Mouse (Mus musculus) embryo, embryonic 11.5 days (tissue): ENCODE measurements around the gene Adcy7.

Experiments used
- DNase-seq: peaks from one replicate; pipeline ENCODE4 v3.0.0-alpha.2; 2012; ENCODE audit warnings: low read depth, low spot score

Gene Adcy7

DNA sequence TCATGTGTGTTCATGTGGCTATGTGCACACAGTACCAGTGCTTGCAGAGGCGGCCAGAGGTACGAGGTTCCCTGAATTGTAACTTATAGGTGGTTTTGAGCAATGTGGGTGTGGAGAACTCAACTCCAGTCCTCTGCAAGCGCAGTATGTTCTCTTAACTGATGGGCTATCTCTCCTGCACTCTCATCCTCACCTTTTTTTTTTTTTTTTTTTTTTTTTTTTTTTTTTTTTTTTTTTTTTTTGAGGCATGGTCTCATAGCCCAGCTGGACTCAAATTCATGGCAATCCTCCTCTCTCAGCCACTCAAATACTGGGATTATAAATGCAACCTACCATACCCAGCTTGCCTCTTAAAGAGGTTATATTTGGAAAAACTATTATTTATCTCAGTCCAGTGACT lies 58.6 kb downstream of the Adcy7 start:
- no peak for DNase-seq

- no peak for DNase-seq
These were observed 62.2 kb downstream of the Adcy7 start for GRCm38 (mm10) chr8:88334384-88334783.

DNA sequence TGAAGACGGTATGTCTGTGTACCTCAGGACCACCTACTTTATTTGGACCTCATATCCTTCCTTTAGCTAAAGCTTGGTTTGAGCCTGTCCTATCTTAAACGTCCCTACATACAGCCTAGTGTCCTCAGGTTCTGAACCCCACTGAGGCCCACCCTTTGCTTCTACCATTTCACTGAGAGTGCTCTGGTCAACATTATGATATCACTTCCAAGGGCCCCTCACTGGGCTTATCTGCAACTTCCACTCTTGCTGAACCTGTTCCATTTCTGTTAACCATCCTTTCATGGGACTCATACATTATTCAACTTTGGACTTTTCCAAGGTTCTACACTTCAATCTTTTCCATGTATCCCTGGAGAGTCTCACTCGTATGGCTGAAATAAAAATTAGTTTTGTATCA lies 62.8 kb downstream of the Adcy7 start:
- DNase-seq = no peak

DNA sequence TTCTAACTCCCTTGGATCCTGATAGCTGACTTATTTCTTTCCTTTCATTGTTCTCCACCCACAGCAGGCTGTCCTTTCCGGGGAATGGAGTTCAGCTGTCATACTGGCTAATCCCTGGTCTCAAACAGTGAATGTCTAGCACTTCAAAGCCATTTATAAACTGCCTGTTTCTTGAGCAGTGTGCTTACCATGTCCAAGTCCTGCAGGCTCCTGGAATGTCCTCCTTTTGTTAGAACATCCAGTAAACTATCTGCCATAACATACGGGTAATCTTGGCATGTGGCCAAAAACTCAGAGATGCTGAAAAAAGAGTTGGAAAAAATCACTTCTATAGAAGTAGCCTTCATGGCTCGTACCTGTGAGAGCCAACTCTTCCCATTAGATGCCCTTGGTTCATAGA lies 67.0 kb downstream of the Adcy7 start:
- DNase-seq = no peak

- no peak for DNase-seq
These were observed 67.9 kb downstream of the Adcy7 start for GRCm38 (mm10) chr8:88339887-88340695.

DNA sequence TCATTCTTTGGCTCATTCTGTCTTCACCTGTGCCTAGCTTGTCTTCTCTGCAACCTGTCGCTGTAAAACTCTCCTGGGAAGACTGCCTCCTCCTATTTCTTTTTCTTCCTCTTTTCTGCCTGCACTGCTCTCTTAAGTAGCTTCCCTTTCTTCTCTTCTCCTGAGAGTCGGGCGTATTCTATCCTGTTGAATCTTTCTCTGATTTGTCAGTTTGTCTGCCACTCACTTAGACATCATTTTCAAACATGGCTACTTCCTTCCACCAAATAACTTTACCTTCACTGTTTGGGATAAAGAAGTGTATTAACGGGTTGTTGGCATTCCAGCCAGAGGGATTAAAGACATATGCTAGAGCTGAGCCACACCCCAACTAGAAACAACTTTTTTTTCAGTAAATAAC lies 69.8 kb downstream of the Adcy7 start:
- DNase-seq = no peak

DNA sequence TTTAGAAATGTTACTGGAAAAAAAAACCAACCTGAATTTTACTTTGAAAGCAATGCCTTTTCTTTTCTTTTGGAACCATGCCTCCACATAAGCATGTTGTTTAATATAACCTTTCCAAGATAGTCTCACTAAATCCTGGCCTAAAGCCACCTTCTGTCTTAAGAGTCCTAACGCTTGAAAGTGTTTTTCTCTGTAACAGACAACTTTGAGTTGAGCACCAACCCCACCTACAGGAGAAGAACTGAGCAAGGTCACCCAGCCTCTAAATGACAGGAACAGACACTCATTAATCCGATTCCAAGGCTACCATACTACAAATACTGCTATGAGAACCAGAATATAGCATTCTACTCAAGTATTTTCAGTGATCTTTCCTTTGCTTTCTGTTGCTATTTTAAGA lies 76.8 kb downstream of the Adcy7 start:
- DNase-seq = no peak

DNA sequence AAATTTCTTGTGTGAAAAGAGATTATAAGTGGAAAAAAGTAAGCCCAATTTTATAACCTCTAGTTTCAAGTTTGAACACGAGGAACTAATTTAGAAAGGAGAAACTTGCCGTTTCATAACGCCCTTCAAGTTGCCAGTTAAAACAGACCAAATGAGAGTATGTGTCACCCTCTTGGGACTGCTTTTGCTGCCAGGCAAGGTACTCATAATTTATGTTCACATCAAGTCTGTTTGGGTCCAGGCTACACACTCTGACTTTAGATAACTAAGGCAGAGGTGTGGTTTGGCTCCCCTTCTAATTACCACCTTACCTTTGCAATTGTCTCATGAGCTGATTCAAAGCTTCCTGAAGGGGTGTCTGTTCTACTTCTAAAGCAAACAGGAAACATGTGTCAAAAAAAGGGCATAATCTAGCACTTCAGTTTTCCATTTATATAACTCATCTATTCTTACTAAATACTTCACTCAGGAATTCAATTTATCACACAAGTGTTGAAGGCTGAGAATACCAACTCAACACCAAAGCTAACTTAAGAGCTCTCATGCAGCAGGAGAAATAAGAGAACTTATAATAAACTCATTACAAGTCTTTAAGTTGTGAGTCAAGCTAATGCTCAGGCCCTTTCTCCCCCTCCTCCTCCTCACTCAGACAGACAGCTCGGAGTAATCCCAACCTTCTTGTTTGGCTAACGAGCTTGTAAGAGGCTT lies 85.2 kb downstream of the Adcy7 start:
- no peak for DNase-seq

- DNase-seq = no peak
These were observed 85.7 kb downstream of the Adcy7 start for GRCm38 (mm10) chr8:88357946-88358345.

GRCm38 (mm10) chr8:88359959-88360358 lies 87.8 kb downstream of the Adcy7 start:
- DNase-seq = no peak

DNA sequence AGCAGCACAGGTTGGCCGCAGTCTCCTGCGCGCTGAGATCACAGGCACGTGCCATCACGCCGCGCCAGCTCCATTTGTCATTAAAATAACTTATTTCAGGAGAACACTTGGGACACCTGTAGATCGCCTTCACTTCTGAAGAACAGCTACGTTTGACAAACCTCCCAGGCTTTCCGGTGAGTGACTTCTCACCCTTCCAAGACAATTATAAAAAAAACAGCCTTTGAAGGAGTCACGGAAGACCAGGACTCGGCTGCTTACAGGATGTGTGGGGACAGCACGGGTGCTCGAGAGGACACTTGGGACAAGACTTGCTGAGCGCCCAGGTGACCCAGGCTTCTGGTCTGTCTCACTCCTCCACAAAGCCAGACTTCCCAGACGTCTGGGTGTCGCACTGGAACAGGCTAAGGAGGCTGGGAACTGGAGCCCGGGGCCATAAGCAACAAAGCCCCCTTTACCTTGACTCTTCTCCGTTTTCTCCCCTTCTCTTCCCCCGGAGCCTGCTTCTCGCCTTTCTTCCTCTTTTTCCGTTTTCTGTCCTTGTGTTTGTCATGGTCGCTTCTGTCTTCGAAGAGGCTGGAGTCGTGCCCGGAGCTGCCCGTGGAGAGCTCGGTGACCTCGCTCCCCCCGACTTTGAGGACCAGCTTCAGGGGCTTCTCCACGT lies 89.0 kb downstream of the Adcy7 start:
- DNase-seq = no peak

DNA sequence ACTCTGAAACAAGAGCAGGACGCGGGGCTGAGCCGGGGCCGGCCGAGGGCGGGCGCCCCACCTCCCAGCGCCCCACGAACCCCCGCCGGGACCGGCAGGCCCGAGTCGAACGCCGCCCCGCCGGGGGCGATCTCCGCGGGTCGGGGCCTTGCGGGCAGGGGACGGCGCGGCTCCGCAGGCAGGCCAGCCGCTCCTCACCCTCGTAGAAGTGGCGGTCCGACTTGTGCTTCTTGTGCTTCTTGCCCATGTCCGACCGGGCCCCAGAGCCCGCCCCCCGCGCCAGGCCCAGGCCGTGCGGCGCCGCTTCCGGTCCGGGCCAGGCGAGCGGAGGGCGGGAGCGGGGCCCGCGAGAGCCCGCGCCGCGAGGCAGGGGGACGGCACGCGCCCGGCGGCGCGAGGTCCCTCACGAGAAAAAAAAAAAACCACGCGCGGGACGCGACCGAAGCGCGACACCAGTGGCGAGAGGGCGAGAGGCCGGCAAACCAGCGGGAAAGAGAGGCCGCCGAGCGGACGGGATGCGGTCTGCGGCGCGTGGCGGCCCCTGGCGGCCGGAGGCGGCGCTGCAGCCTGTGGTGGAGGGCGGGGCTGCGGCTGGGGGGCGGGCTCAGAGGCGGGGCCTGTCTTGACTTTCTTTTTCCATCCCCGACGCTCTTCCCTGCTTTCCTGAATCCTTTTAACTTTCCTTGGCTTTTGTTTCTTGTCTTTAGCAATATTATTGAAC lies 89.7 kb downstream of the Adcy7 start, which contains the start of gene Brd7:
Gene Brd7 (minus strand): TSS at position 487 of the 721 bp plus-strand sequence.
- peak; percentile 68 for DNase-seq

DNA sequence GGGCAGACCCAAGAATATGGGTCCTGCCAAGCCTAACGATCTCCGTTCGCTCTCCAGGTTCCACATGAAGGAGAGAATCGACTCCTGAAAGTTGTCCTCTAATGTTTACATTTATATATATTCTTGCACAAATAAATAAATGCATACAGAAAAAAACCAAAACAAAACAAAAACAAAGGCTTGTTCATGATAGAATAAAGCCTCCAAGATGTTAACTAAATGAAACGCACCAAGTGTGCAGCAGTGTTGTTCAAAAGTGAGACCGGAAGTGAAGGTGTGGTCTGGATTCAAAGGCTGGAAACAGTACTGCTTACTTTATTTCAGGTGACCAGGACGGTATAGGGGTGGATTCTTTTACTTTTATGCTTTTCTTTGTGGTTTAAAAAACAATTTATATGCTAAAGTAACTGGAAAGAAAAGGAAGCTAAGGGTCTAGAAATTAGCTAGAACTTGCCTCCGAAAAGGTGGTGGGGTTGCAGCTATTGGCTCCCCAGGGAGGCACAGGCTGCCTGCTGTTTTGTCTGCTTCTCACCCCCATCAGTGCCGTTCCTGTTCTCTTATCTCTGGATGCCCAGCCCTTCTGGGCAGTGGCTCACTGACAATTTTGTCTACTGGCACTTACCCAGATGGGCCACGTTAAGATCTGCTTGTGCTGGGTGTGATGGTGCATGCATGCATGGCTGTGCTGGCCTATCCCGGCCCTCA lies 90.4 kb downstream of the Adcy7 start:
- no peak for DNase-seq

GRCm38 (mm10) chr8:88369221-88369620 lies 97.0 kb downstream of the Adcy7 start:
- no peak for DNase-seq

GRCm38 (mm10) chr8:88369805-88370204 lies 97.6 kb downstream of the Adcy7 start:
- DNase-seq = no peak

DNA sequence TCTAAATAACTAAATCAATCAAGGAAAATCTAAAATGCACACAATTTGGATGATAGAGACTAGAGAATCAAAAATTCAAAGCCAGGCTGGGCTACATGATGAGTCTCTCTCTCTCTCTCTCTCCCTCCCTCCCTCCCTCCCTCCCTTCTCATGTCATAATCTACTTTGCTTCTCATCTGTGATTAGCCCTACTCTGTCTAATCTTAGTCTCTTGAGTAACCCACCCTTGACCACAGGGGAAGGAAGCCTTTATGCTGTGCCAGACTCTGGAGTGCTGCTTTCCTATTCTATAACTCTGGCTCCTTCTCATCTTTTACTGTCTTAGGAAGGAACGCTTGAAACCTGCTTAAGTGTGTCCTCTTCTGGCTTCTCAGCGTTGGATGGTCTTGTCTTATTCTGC lies 99.3 kb downstream of the Adcy7 start:
- DNase-seq = no peak

- no peak for DNase-seq
These were observed 104.8 kb downstream of the Adcy7 start for GRCm38 (mm10) chr8:88376836-88377582.
